Mouse (Mus musculus) hindbrain, embryonic 14.5 days (tissue): Measurements from ENCODE around the gene Cnbp. TPM values are rescaled to one million over a fixed set of nuclear protein-coding genes. Genes with fewer than 3 reads are reported as not detected.
A peak's percentile ranks its signal among the peaks of the same experiment; 100 is the strongest.

Source experiments
- ATAC-seq: fragments of 200-750 bp; cut with Nextera tagmentation; 2 replicates; pipeline ENCODE4 v1.8.0; 2017; ENCODE audit warnings: moderate number of reproducible peaks, mild to moderate bottlenecking, moderate TSS enrichment, moderate library complexity; ENCODE audit not compliant: low FRiP score
- DNase-seq: peaks from one replicate; pipeline ENCODE4 v3.0.0-alpha.2; 2015; ENCODE audit warnings: low spot score
- H3K27ac ChIP-seq: fragments of 300-500 bp; sonication (generic); 2 replicates; pipeline ENCODE4 v1.5.1; 2014; ENCODE audit warnings: mild to moderate bottlenecking, moderate library complexity
- H3K27me3 ChIP-seq: fragments of 300-500 bp; sonication (generic); 2 replicates; pipeline ENCODE4 v1.6.1; 2014; ENCODE audit warnings: mild to moderate bottlenecking, low read length, mixed read lengths; ENCODE audit not compliant: control insufficient read depth, insufficient read depth
- H3K36me3 ChIP-seq: fragments of 300-500 bp; sonication (generic); replicated peaks from 2 replicates; pipeline ENCODE4 v1.6.1; 2014; ENCODE audit not compliant: control insufficient read depth, insufficient read depth
- H3K4me1 ChIP-seq: fragments of 300-500 bp; sonication (generic); replicated peaks from 2 replicates; pipeline ENCODE4 v1.6.1; 2014; ENCODE audit warnings: antibody characterized with exemption, low read length, mixed read lengths; ENCODE audit not compliant: control insufficient read depth, insufficient read depth
- H3K4me2 ChIP-seq: fragments of 300-500 bp; sonication (generic); replicated peaks from 2 replicates; pipeline ENCODE4 v1.6.1; 2014; ENCODE audit warnings: mild to moderate bottlenecking, moderate library complexity
- H3K4me3 ChIP-seq: fragments of 300-500 bp; sonication (generic); replicated peaks from 2 replicates; pipeline ENCODE4 v1.5.1; 2014; ENCODE audit warnings: mild to moderate bottlenecking, low read length
- H3K9ac ChIP-seq: fragments of 300-500 bp; sonication (generic); 2 replicates; pipeline ENCODE4 v1.6.1; 2014
- H3K9me3 ChIP-seq: fragments of 300-500 bp; sonication (generic); 2 replicates; pipeline ENCODE4 v1.6.1; 2016; ENCODE audit warnings: low read length; ENCODE audit not compliant: control insufficient read depth
- WGBS: fragments of 180-500 bp; shearing (Covaris S2); extraction: QIAGEN DNeasy Blood & Tissue Kit; methylation state at CpG from one replicate; pipeline ENCODE4 v1.1.7; 2014; 5-methylcytosine and 5-hydroxymethylcytosine counted together
- polyA plus RNA-seq: library from polyadenylated mRNA; unstranded; fragments of >200 nt; fragmentation: Nextera tagmentation; extraction: Ambion mirVana; gene quantifications from 2 replicates; pipeline ENCODE4 v1.2.1, GENCODE M21; 2014

Cnbp gene
- polyA plus RNA-seq, 1 experiment from 2014 or later: 555 TPM

- Histone ChIP-seq H3K4me1 (no peaks in the 10 kb centered on the region), H3K36me3 (no peaks in the 10 kb centered on the region), H3K9ac (no peak overlapping the region), H3K27ac (no peak overlapping the region), H3K27me3 (no peaks in the 10 kb centered on the region), H3K4me2 (no peak overlapping the region), H3K4me3 (no peak overlapping the region), H3K9me3 (no peaks in the 10 kb centered on the region)
- WGBS: 75% methylated on average over 1 of the region's 1 CpGs
- no peak for DNase-seq
- no peak for ATAC-seq
These were observed 6.2 kb upstream of the Cnbp start for GRCm38 (mm10) chr6:87857071-87857470.

GRCm38 (mm10) chr6:87853446-87853845 lies 2.5 kb upstream of the Cnbp start:
- WGBS: 81% methylated on average over 4 of the region's 4 CpGs
- ATAC-seq (no peak), DNase-seq (no peak)
- Histone ChIP-seq H3K9me3 (no peaks in the 10 kb centered on the region), H3K9ac (no peak overlapping the region), H3K27ac (no peak overlapping the region), H3K4me3 (no peak overlapping the region), H3K4me1 (peaks cover 17% of the 10 kb centered on the region), H3K36me3 (peaks cover 5% of the 10 kb centered on the region; the same call in 1 of the 2 replicates), H3K27me3 (no peaks in the 10 kb centered on the region), H3K4me2 (no peak overlapping the region)

GRCm38 (mm10) chr6:87851871-87852270 lies 965 bp upstream of the Cnbp start:
- H3K4me1 ChIP-seq: peaks cover 31% of the 10 kb centered on the region
- ATAC-seq: no peak
- 81% methylated on average over 6 of the region's 6 CpGs for WGBS
- H3K9ac ChIP-seq: peak overlapping the region; percentile 89; the same call in 1 of the 2 replicates
- no peak overlapping the region for H3K27ac ChIP-seq
- no peak overlapping the region for H3K4me3 ChIP-seq
- DNase-seq: no peak
- peaks cover 12% of the 10 kb centered on the region for H3K36me3 ChIP-seq
- peak overlapping the region; percentile 85 for H3K4me2 ChIP-seq
- H3K9me3 ChIP-seq: no peaks in the 10 kb centered on the region
- H3K27me3 ChIP-seq: no peaks in the 10 kb centered on the region

GRCm38 (mm10) chr6:87850155-87850899 lies 579 bp downstream of the Cnbp start:
- under 1% methylated on average over 70 of the region's 73 CpGs for WGBS

GRCm38 (mm10) chr6:87849780-87850154 lies 1.1 kb downstream of the Cnbp start:
- Histone ChIP-seq H3K4me2 (peak overlapping the region; percentile 85), H3K4me1 (peaks cover 34% of the 10 kb centered on the region), H3K36me3 (peaks cover 21% of the 10 kb centered on the region), H3K27ac (peak overlapping the region; percentile 92; the same call in 1 of the 2 replicates), H3K9me3 (no peaks in the 10 kb centered on the region), H3K27me3 (no peaks in the 10 kb centered on the region), H3K4me3 (peak overlapping the region; percentile 98), H3K9ac (peak overlapping the region; percentile 89)
- 2% methylated on average over 8 of the region's 8 CpGs for WGBS
- no peak for ATAC-seq
- DNase-seq: no peak

More at GRCm38 (mm10) chr6:87850155-87850899, 579 bp downstream of the Cnbp start:
- Histone ChIP-seq H3K9me3 (no peaks in the 10 kb centered on the region), H3K9ac (peak overlapping the region; percentile 89), H3K4me1 (peaks cover 34% of the 10 kb centered on the region), H3K4me2 (peak overlapping the region; percentile 85), H3K27me3 (no peaks in the 10 kb centered on the region), H3K27ac (peak overlapping the region; percentile 92), H3K4me3 (peak overlapping the region; percentile 98), H3K36me3 (peaks cover 15% of the 10 kb centered on the region)
- DNase-seq: no peak
- ATAC-seq: peak; percentile 76; the same call in 1 of the 2 replicates

- Histone ChIP-seq H3K4me3 (no peak overlapping the region), H3K27ac (no peak overlapping the region), H3K36me3 (peaks cover 49% of the 10 kb centered on the region), H3K4me1 (peaks cover 34% of the 10 kb centered on the region), H3K27me3 (no peaks in the 10 kb centered on the region), H3K9ac (no peak overlapping the region), H3K9me3 (no peaks in the 10 kb centered on the region), H3K4me2 (no peak overlapping the region)
- DNase-seq (no peak), ATAC-seq (no peak)
- whole genome bisulfite sequencing: 93% methylated on average over 1 of the region's 1 CpGs
These were observed 4.1 kb downstream of the Cnbp start for GRCm38 (mm10) chr6:87846813-87847212.

- Histone ChIP-seq H3K9me3 (no peaks in the 10 kb centered on the region), H3K4me2 (no peak overlapping the region), H3K4me1 (peaks cover 29% of the 10 kb centered on the region), H3K27me3 (no peaks in the 10 kb centered on the region), H3K36me3 (peaks cover 52% of the 10 kb centered on the region), H3K27ac (no peak overlapping the region), H3K9ac (no peak overlapping the region), H3K4me3 (no peak overlapping the region)
- 96% methylated on average over 13 of the region's 13 CpGs for WGBS
- ATAC-seq: no peak
- DNase-seq: no peak
These were observed 5.7 kb downstream of the Cnbp start for GRCm38 (mm10) chr6:87845031-87845695.

GRCm38 (mm10) chr6:87842254-87842653 lies 8.7 kb downstream of the Cnbp start:
- H3K27ac ChIP-seq: no peak overlapping the region
- DNase-seq (no peak), ATAC-seq (no peak)
- H3K9ac ChIP-seq: no peak overlapping the region
- peaks cover 40% of the 10 kb centered on the region for H3K36me3 ChIP-seq
- no peak overlapping the region for H3K4me2 ChIP-seq
- H3K9me3 ChIP-seq: no peaks in the 10 kb centered on the region
- H3K4me3 ChIP-seq: no peak overlapping the region
- H3K27me3 ChIP-seq: no peaks in the 10 kb centered on the region
- H3K4me1 ChIP-seq: peaks cover 20% of the 10 kb centered on the region
- WGBS: 16% methylated on average over 1 of the region's 1 CpGs

- DNase-seq (no peak), ATAC-seq (no peak)
- Histone ChIP-seq H3K4me3 (no peak overlapping the region), H3K4me2 (no peak overlapping the region), H3K9me3 (no peaks in the 10 kb centered on the region), H3K27ac (no peak overlapping the region), H3K4me1 (peaks cover 16% of the 10 kb centered on the region), H3K27me3 (no peaks in the 10 kb centered on the region), H3K9ac (no peak overlapping the region), H3K36me3 (peaks cover 40% of the 10 kb centered on the region)
- 85% methylated on average over 8 of the region's 8 CpGs for WGBS
These were observed 9.3 kb downstream of the Cnbp start for GRCm38 (mm10) chr6:87841635-87842034.
